Comparison of ENCODE assay signal across 7 mouse cellular contexts in the genomic region with DNA sequence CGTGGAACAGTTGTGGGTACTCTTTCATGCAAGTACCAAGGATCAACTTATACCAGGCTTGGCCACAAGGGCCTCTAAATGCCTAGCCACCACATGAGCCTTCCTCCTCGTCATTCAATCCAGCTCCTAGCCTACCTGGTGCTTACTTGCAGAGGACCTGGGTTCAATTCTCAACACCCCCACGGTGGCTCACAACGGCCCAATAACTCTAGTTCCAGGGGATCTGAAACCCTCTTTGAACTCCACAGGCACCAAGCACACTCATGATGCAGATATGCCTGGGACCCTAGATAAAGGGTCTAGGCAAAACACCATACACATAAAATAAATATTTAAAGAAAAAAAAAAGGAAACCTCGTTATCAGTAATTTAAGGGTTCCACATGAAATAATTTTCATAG. TPM values are rescaled to one million over a fixed set of nuclear protein-coding genes. Genes with fewer than 3 reads are reported as not detected.
DNase-seq lines count a peak whose midpoint lies in the region; ATAC-seq and TF ChIP-seq lines count a peak whose summit lies in the region.

No protein-coding gene starts in this region.

- no peak for ATAC-seq in heart, embryonic 15.5 days (replicated peaks; ENCODE audit: insufficient number of reproducible peaks, insufficient read depth, low FRiP score, low read depth)
- no peak for ATAC-seq in lung, postnatal 0 days
- ATAC-seq in stomach, embryonic 14.5 days (ENCODE audit: insufficient number of reproducible peaks, insufficient read depth, low FRiP score, low read depth), result no peak

- no peaks in the 10 kb centered on the region for H3K27me3 ChIP-seq in heart, embryonic 15.5 days
- H3K27me3 ChIP-seq in lung, postnatal 0 days (replicated peaks; ENCODE audit: insufficient read depth, low read length), result no peaks in the 10 kb centered on the region
- H3K27me3 ChIP-seq in stomach, embryonic 14.5 days (ENCODE audit: control insufficient read depth, insufficient read depth, low read length), result no peaks in the 10 kb centered on the region

- peak overlapping the region; percentile 85 for H3K4me2 ChIP-seq in heart, embryonic 15.5 days
- H3K4me2 ChIP-seq in lung, postnatal 0 days (replicated peaks; ENCODE audit: low read depth, low read length), result peak overlapping the region; percentile 62
- H3K4me2 ChIP-seq in stomach, embryonic 14.5 days (replicated peaks; ENCODE audit: low read depth, low read length), result peak overlapping the region; percentile 79

- H3K4me1 ChIP-seq in heart, embryonic 15.5 days (replicated peaks), result peaks cover 17% of the 10 kb centered on the region
- peaks cover 7% of the 10 kb centered on the region for H3K4me1 ChIP-seq in lung, postnatal 0 days (ENCODE audit: insufficient read depth, low read depth, low read length)
- H3K4me1 ChIP-seq in stomach, embryonic 14.5 days (ENCODE audit: control insufficient read depth, insufficient read depth, low read length), result peaks cover 21% of the 10 kb centered on the region

- no peaks in the 10 kb centered on the region for H3K9me3 ChIP-seq in heart, embryonic 15.5 days (replicated peaks)
- no peaks in the 10 kb centered on the region for H3K9me3 ChIP-seq in lung, postnatal 0 days (ENCODE audit: low read length)
- no peaks in the 10 kb centered on the region for H3K9me3 ChIP-seq in stomach, embryonic 14.5 days (ENCODE audit: control insufficient read depth, low read depth, low read length)

- peak overlapping the region; percentile 89 for H3K9ac ChIP-seq in heart, embryonic 15.5 days
- H3K9ac ChIP-seq in lung, postnatal 0 days (replicated peaks; ENCODE audit: low read depth), result no peak overlapping the region
- H3K9ac ChIP-seq in stomach, embryonic 14.5 days (replicated peaks; ENCODE audit: low read depth, low read length), result 0 out of 2 replicates have a peak overlapping the region, but pooled peaks have one; percentile 21

- TF ChIP-seq EP300 in lung, postnatal 0 days (IDR thresholded peaks at IDR 0.05), result no peak

- 45% methylated on average over 5 of the region's 5 CpGs for WGBS in heart, embryonic 15.5 days
- WGBS in lung, postnatal 0 days, result 33% methylated on average over 5 of the region's 5 CpGs
- 45% methylated on average over 5 of the region's 5 CpGs for WGBS in stomach, embryonic 14.5 days

- H3K27ac ChIP-seq in heart, embryonic 15.5 days, result no peak overlapping the region
- no peak overlapping the region for H3K27ac ChIP-seq in lung, postnatal 0 days (ENCODE audit: low read length)
- H3K27ac ChIP-seq in stomach, embryonic 14.5 days (ENCODE audit: low read length), result no peak overlapping the region

- peak; percentile 38 for TF ChIP-seq CTCF in lung, postnatal 0 days (IDR thresholded peaks at IDR 0.05)

- peak overlapping the region; percentile 88 for H3K4me3 ChIP-seq in heart, embryonic 15.5 days
- H3K4me3 ChIP-seq in lung, postnatal 0 days (ENCODE audit: low read depth, low read length), result peak overlapping the region; percentile 98
- H3K4me3 ChIP-seq in stomach, embryonic 14.5 days (ENCODE audit: low read depth, low read length), result peak overlapping the region; percentile 98

- H3K36me3 ChIP-seq in heart, embryonic 15.5 days, result no peaks in the 10 kb centered on the region
- H3K36me3 ChIP-seq in lung, postnatal 0 days (ENCODE audit: insufficient read depth, low read length), result no peaks in the 10 kb centered on the region
- no peaks in the 10 kb centered on the region for H3K36me3 ChIP-seq in stomach, embryonic 14.5 days (ENCODE audit: control insufficient read depth, insufficient read depth, low read length)

- DNase-seq in thymus, postnatal 14 days, result peak; percentile 34
- no peak for DNase-seq in thymus, postnatal 10 days (ENCODE audit: low spot score in 2 of 2)
- DNase-seq in c-Kit-positive CD71-positive TER-119-positive erythroid progenitor cells, embryonic 14.5 days (ENCODE audit: low spot score), result peak; percentile 31
- DNase-seq in lung, postnatal 0 days (ENCODE audit: low spot score), result peak; percentile 15
- DNase-seq in frontal cortex, postnatal 25 days (ENCODE audit: low spot score in 2 of 2), result no peak

RNA-seq across cellular contexts. Expression of gene Ist1, which starts 1.3 kb away (rescaled TPM):
- polyA plus RNA-seq in heart, embryonic 15.5 days (2015; fragmentation: Nextera tagmentation; extraction: Ambion mirVana), result 82.0 and 90.7 TPM in 2 replicates
- polyA plus RNA-seq in lung, postnatal 0 days (2015; fragmentation: Nextera tagmentation; extraction: Ambion mirVana), result 91.3 and 105 TPM in 2 replicates
- 154 and 165 TPM in 2 replicates for polyA plus RNA-seq in stomach, embryonic 14.5 days (2014; fragmentation: Nextera tagmentation; extraction: Ambion mirVana)

RNA-seq across cellular contexts. Expression of gene Zfp821, which starts 13.6 kb away (rescaled TPM):
- polyA plus RNA-seq in heart, embryonic 15.5 days (2015; fragmentation: Nextera tagmentation; extraction: Ambion mirVana), result 16.4 and 18.2 TPM in 2 replicates
- polyA plus RNA-seq in lung, postnatal 0 days (2015; fragmentation: Nextera tagmentation; extraction: Ambion mirVana), result 13.2 and 14.4 TPM in 2 replicates
- 29.7 and 33.0 TPM in 2 replicates for polyA plus RNA-seq in stomach, embryonic 14.5 days (2014; fragmentation: Nextera tagmentation; extraction: Ambion mirVana)

RNA-seq across cellular contexts. Expression of gene Atxn1l, which starts 45.8 kb away (rescaled TPM):
- polyA plus RNA-seq in heart, embryonic 15.5 days (2015; fragmentation: Nextera tagmentation; extraction: Ambion mirVana), result 4.4 and 5.0 TPM in 2 replicates
- polyA plus RNA-seq in lung, postnatal 0 days (2015; fragmentation: Nextera tagmentation; extraction: Ambion mirVana), result 3.9 and 4.8 TPM in 2 replicates
- polyA plus RNA-seq in stomach, embryonic 14.5 days (2014; fragmentation: Nextera tagmentation; extraction: Ambion mirVana), result 6.0 and 6.9 TPM in 2 replicates

Comparison
In these comparisons a context has a peak if more than half of its experiments do, and no peak if none do; other contexts are left out.
1. DNase-seq: peak in thymus, postnatal 14 days (single experiment), c-Kit-positive CD71-positive TER-119-positive erythroid progenitor cells, embryonic 14.5 days (single experiment) and lung, postnatal 0 days (single experiment); none in thymus, postnatal 10 days (0 of 2) and frontal cortex, postnatal 25 days (0 of 2).
2. Peak in every context shown above with its lines, with median percentiles within 50 percentile points of each other: H3K4me2 ChIP-seq and H3K4me3 ChIP-seq.